Mouse (Mus musculus): ENCODE data around the gene Hist1h4a. TPM values are rescaled to one million over a fixed set of nuclear protein-coding genes. Genes with fewer than 3 reads are reported as not detected.
"Not testable (repeated sequence)": the region's sequence is repeated elsewhere in the genome, so short reads cannot be mapped to it uniquely, and the experiment has no call there.

Hist1h4a gene
- polyA plus RNA-seq, 2 experiments, result 0.57 to 11.8 TPM

GRCm38 (mm10) chr13:23763242-23763585 lies 2.2 kb upstream of the Hist1h4a start:
- DNase-seq (ENCODE audit: low read depth in 3 of 3, low spot score in 3 of 3) (peak in 1 of 3 experiments; percentile 91), ATAC-seq (ENCODE audit: insufficient read depth) (no peak)
- TF ChIP-seq EP300 (IDR thresholded peaks at IDR 0.05; ENCODE audit: low read depth) (no peak), CTCF (IDR thresholded peaks at IDR 0.05; ENCODE audit: low read depth) (no peak)
- WGBS (ENCODE audit: insufficient replicate concordance), result under 1% methylated on average over 10 of the region's 10 CpGs
- H3K9me3 ChIP-seq (ENCODE audit: control insufficient read depth, low read length), result no peaks in the 10 kb centered on the region
- H3K27me3 ChIP-seq (ENCODE audit: control insufficient read depth, insufficient read depth, low read length), result no peaks in the 10 kb centered on the region
- H3K36me3 ChIP-seq (replicated peaks; ENCODE audit: control insufficient read depth, insufficient read depth, low read depth), result no peaks in the 10 kb centered on the region
- H3K4me3 ChIP-seq (ENCODE audit: insufficient read depth in 1 of 2, low read depth in 2 of 2, low read length in 2 of 2), result peak overlapping the region; percentile 33 to 62; a peak in 3 of 4 replicates
- peaks cover 28 to 37% of the 10 kb centered on the region in 2 experiments for H3K4me1 ChIP-seq (replicated peaks; ENCODE audit: control insufficient read depth in 2 of 2, insufficient read depth in 2 of 2, low read length in 1 of 2)
- H3K4me2 ChIP-seq (ENCODE audit: low read depth), result peak overlapping the region; percentile 88
- peak overlapping the region; percentile 93 for H3K9ac ChIP-seq (replicated peaks)
- peak overlapping the region; percentile 99 for H3K27ac ChIP-seq

- H3K4me2 ChIP-seq (ENCODE audit: low read depth), result peak within 1 kb of the TSS; percentile 88
- H3K36me3 ChIP-seq (replicated peaks; ENCODE audit: control insufficient read depth, insufficient read depth, low read depth); H3K27me3 ChIP-seq (ENCODE audit: control insufficient read depth, insufficient read depth, low read length); H3K9me3 ChIP-seq (ENCODE audit: control insufficient read depth, low read length): not testable (repeated sequence)
- WGBS (ENCODE audit: insufficient replicate concordance), result under 1% methylated on average over 29 of the region's 52 CpGs
- peak within 1 kb of the TSS; percentile 49 to 62 for H3K4me3 ChIP-seq (ENCODE audit: insufficient read depth in 1 of 2, low read depth in 2 of 2, low read length in 2 of 2)
- H3K9ac ChIP-seq (replicated peaks), result peak within 1 kb of the TSS; percentile 93
- ATAC-seq (ENCODE audit: insufficient read depth) (peak; percentile 46), DNase-seq (ENCODE audit: low read depth in 3 of 3, low spot score in 3 of 3) (peak; percentile 87 to 88 (median 88))
- H3K4me1 ChIP-seq (replicated peaks; ENCODE audit: control insufficient read depth in 2 of 2, insufficient read depth in 2 of 2, low read length in 1 of 2), result peaks cover 28 to 44% of the 10 kb centered on the region in 2 experiments
- peak within 1 kb of the TSS; percentile 99 for H3K27ac ChIP-seq
- TF ChIP-seq EP300 (IDR thresholded peaks at IDR 0.05; ENCODE audit: low read depth), result peak; percentile 65; the same call in 1 of the 2 replicates
Measured at GRCm38 (mm10) chr13:23761871-23762821, 1.1 kb upstream of the Hist1h4a start, which contains the start of gene Hist1h3a. Gene Hist1h3a (minus strand): TSS chr13:23762386.

- no peak for ATAC-seq (ENCODE audit: insufficient read depth)
Measured at GRCm38 (mm10) chr13:23760240-23760971, 624 bp downstream of the Hist1h4a start.

GRCm38 (mm10) chr13:23759916-23760239 lies 1.2 kb downstream of the Hist1h4a start:
- H3K9me3 ChIP-seq (ENCODE audit: control insufficient read depth, low read length), result no peaks in the 10 kb centered on the region
- 37% methylated on average over 1 of the region's 1 CpGs for WGBS (ENCODE audit: insufficient replicate concordance)
- ATAC-seq (ENCODE audit: insufficient read depth), result no peak
- no peaks in the 10 kb centered on the region for H3K27me3 ChIP-seq (ENCODE audit: control insufficient read depth, insufficient read depth, low read length)
- H3K9ac ChIP-seq (replicated peaks), result peak overlapping the region; percentile 93
- H3K27ac ChIP-seq, result peak overlapping the region; percentile 99
- peaks cover 38 to 43% of the 10 kb centered on the region in 2 experiments for H3K4me1 ChIP-seq (replicated peaks; ENCODE audit: control insufficient read depth in 2 of 2, insufficient read depth in 2 of 2, low read length in 1 of 2)
- no peak for TF ChIP-seq EP300 (IDR thresholded peaks at IDR 0.05; ENCODE audit: low read depth)
- TF ChIP-seq CTCF (IDR thresholded peaks at IDR 0.05; ENCODE audit: low read depth), result no peak
- no peaks in the 10 kb centered on the region for H3K36me3 ChIP-seq (replicated peaks; ENCODE audit: control insufficient read depth, insufficient read depth, low read depth)
- peak overlapping the region; percentile 88 for H3K4me2 ChIP-seq (ENCODE audit: low read depth)
- peak overlapping the region; percentile 62 for H3K4me3 ChIP-seq (ENCODE audit: insufficient read depth in 1 of 2, low read depth in 2 of 2, low read length in 2 of 2)
- no peak for DNase-seq (ENCODE audit: low read depth in 3 of 3, low spot score in 3 of 3)

More at GRCm38 (mm10) chr13:23760240-23760971, 624 bp downstream of the Hist1h4a start:
- Histone ChIP-seq H3K27ac (peak overlapping the region; percentile 99), H3K36me3 (replicated peaks; ENCODE audit: control insufficient read depth, insufficient read depth, low read depth) (no peaks in the 10 kb centered on the region), H3K27me3 (ENCODE audit: control insufficient read depth, insufficient read depth, low read length) (no peaks in the 10 kb centered on the region), H3K9ac (replicated peaks) (peak overlapping the region; percentile 93), H3K4me3 (ENCODE audit: insufficient read depth in 1 of 2, low read depth in 2 of 2, low read length in 2 of 2) (peak overlapping the region; percentile 62), H3K4me2 (ENCODE audit: low read depth) (peak overlapping the region; percentile 88), H3K4me1 (replicated peaks; ENCODE audit: control insufficient read depth in 2 of 2, insufficient read depth in 2 of 2, low read length in 1 of 2) (peaks cover 35 to 43% of the 10 kb centered on the region in 2 experiments), H3K9me3 (ENCODE audit: control insufficient read depth, low read length) (no peaks in the 10 kb centered on the region)
- WGBS (ENCODE audit: insufficient replicate concordance), result 1% methylated on average over 20 of the region's 27 CpGs
- DNase-seq (ENCODE audit: low read depth in 3 of 3, low spot score in 3 of 3), result peak in 1 of 3 experiments; percentile 72
- TF ChIP-seq CTCF (IDR thresholded peaks at IDR 0.05; ENCODE audit: low read depth) (peak; percentile 34; the same call in 1 of the 2 replicates), EP300 (IDR thresholded peaks at IDR 0.05; ENCODE audit: low read depth) (no peak)
